ENCODE assay signal across 11 mouse cellular contexts in genomic region chr4:118999691-119000486, GRCm38 (mm10). TPM values are rescaled to one million over a fixed set of nuclear protein-coding genes. Genes with fewer than 3 reads are reported as not detected.
A peak's percentile ranks its signal among the peaks of the same experiment; 100 is the strongest.
DNase-seq lines count a peak whose midpoint lies in the region; ATAC-seq and TF ChIP-seq lines count a peak whose summit lies in the region.
"Had no signal": no experiment of that assay in that cellular context is flagged by ENCODE, and none has a peak within 500 bp of the region (broad histone marks: within the 10 kb centered on the region; RNA-seq: fewer than 3 reads in every experiment).

No protein-coding gene starts in this region.

- H3K4me2 ChIP-seq in lung, embryonic 16.5 days (ENCODE audit: low read depth, low read length) = peak overlapping the region; percentile 27

- H3K9me3 ChIP-seq in lung, embryonic 16.5 days (ENCODE audit: control insufficient read depth, low read length) = no peaks in the 10 kb centered on the region

- no peaks in the 10 kb centered on the region for H3K27me3 ChIP-seq in liver, adult 2 months (ENCODE audit: control insufficient read depth, insufficient read depth, low read length)
- no peaks in the 10 kb centered on the region for H3K27me3 ChIP-seq in lung, embryonic 16.5 days (ENCODE audit: control insufficient read depth, insufficient read depth, low read depth, low read length)

- 47% methylated on average over 19 of the region's 19 CpGs for WGBS in liver, adult 2 months
- 35% methylated on average over 19 of the region's 19 CpGs for WGBS in lung, embryonic 16.5 days

- no peaks in the 10 kb centered on the region for H3K4me1 ChIP-seq in liver, adult 2 months (ENCODE audit: control insufficient read depth, insufficient read depth, low read length)
- H3K4me1 ChIP-seq in lung, embryonic 16.5 days (replicated peaks; ENCODE audit: control insufficient read depth, insufficient read depth, low read length) = no peaks in the 10 kb centered on the region

- TF ChIP-seq POLR2A in liver, adult 2 months (IDR thresholded peaks at IDR 0.05; ENCODE audit: extremely low read depth, insufficient read depth, low read length) = no peak

- DNase-seq in liver, adult 2 months (ENCODE audit: extremely low read depth, low read depth, low spot score) = peak; percentile 28
- DNase-seq in liver = no peak
- DNase-seq in T-cell, adult 2 months (ENCODE audit: low spot score) = peak; percentile 11
- peak; percentile 44 for DNase-seq in spleen, adult 12 weeks (ENCODE audit: low spot score)
- DNase-seq in testis, postnatal 10 days (ENCODE audit: low spot score) = no peak
- DNase-seq in right cerebral cortex, postnatal 10 days (ENCODE audit: low spot score in 2 of 2) = no peak
- DNase-seq: forebrain, postnatal 0 days had no signal

- no peaks in the 10 kb centered on the region for H3K79me2 ChIP-seq in liver, adult 2 months (ENCODE audit: control insufficient read depth, insufficient read depth, low read length)

- no peak for TF ChIP-seq CTCF in liver, adult 2 months (IDR thresholded peaks at IDR 0.05; ENCODE audit: low read depth, low read length)

- H3K9ac ChIP-seq in liver, adult 2 months (ENCODE audit: low read depth, low read length) = no peak overlapping the region
- no peak overlapping the region for H3K9ac ChIP-seq in lung, embryonic 16.5 days (ENCODE audit: low read length)
- H3K9ac ChIP-seq: forebrain, postnatal 0 days had no signal

- peak; percentile 34; the same call in 1 of the 2 replicates for ATAC-seq in lung, embryonic 16.5 days (ENCODE audit: low read depth)
- ATAC-seq in megakaryocyte-erythroid progenitor cell, adult 5-6 weeks (replicated peaks; ENCODE audit: low FRiP score, low TSS enrichment, poor library complexity, severe bottlenecking) = no peak
- ATAC-seq: forebrain, postnatal 0 days had no signal

- H3K36me3 ChIP-seq in liver, adult 2 months (ENCODE audit: control insufficient read depth, insufficient read depth, low read length) = no peaks in the 10 kb centered on the region
- no peaks in the 10 kb centered on the region for H3K36me3 ChIP-seq in lung, embryonic 16.5 days (ENCODE audit: control insufficient read depth, insufficient read depth, low read length)

- H3K27ac ChIP-seq in liver, adult 2 months (replicated peaks; ENCODE audit: insufficient read depth, low read depth, low read length) = no peak overlapping the region
- H3K27ac ChIP-seq in lung, embryonic 16.5 days (ENCODE audit: low read length) = no peak overlapping the region

- no peak overlapping the region for H3K4me3 ChIP-seq in liver, adult 2 months (ENCODE audit: insufficient read depth, low read depth, low read length)
- H3K4me3 ChIP-seq in lung, embryonic 16.5 days (ENCODE audit: low read length) = no peak overlapping the region

RNA-seq across cellular contexts. Expression of gene Lao1, which starts 38.5 kb away (rescaled TPM):
- total RNA-seq in liver, adult 2 months (2014; rRNA removed) = not detected in 2 replicates
- not detected in 2 replicates for polyA plus RNA-seq in liver, adult 2 months (2012; rRNA removed)
- not detected in 2 replicates for polyA plus RNA-seq in lung, embryonic 16.5 days (2015; fragmentation: Nextera tagmentation; extraction: Ambion mirVana)
- total RNA-seq in megakaryocyte-erythroid progenitor cell, adult 5-6 weeks (2014; fragmentation: Nextera tagmentation) = not detected in 2 replicates
- not detected in 2 replicates for total RNA-seq in megakaryocyte-erythroid progenitor cell, adult 5-6 weeks (2017)
- total RNA-seq: forebrain, postnatal 0 days had no signal
- polyA plus RNA-seq: brain, embryonic 14.5 days; limb, embryonic 11.5 days had no signal

Comparison
In these comparisons a context has a peak if more than half of its experiments do, and no peak if none do; other contexts are left out.
1. DNase-seq: peak in liver, adult 2 months (single experiment), T-cell, adult 2 months (single experiment) and spleen, adult 12 weeks (single experiment); none in liver (single experiment), testis, postnatal 10 days (single experiment) and right cerebral cortex, postnatal 10 days (0 of 2).